Comparison of ENCODE assay signal across 7 mouse cellular contexts in genomic region chr1:131246433-131247395, GRCm38 (mm10). TPM values are rescaled to one million over a fixed set of nuclear protein-coding genes. Genes with fewer than 3 reads are reported as not detected.
DNase-seq lines count a peak whose midpoint lies in the region; ATAC-seq and TF ChIP-seq lines count a peak whose summit lies in the region.

No protein-coding gene starts in this region.

- peak; percentile 51 to 76; a peak in 3 of 4 replicates for TF ChIP-seq CTCF in CH12.LX (conservative IDR thresholded peaks at IDR 0.05 in 1 of 2, IDR thresholded peaks at IDR 0.05 in 1 of 2; ENCODE audit: low read depth in 2 of 2, low read length in 2 of 2)
- peak; percentile 68 for TF ChIP-seq CTCF in cortical plate, adult 2 months (IDR thresholded peaks at IDR 0.05; ENCODE audit: extremely low read depth, insufficient read depth, low read length)
- peak; percentile 73 for TF ChIP-seq CTCF in heart, postnatal 0 days (IDR thresholded peaks at IDR 0.05; ENCODE audit: low read depth)

- no peak overlapping the region for H3K4me3 ChIP-seq in CH12.LX (replicated peaks in 1 of 3; ENCODE audit: low read depth in 2 of 3, low read length in 2 of 3, poor library complexity in 1 of 3)
- no peak overlapping the region for H3K4me3 ChIP-seq in cortical plate, adult 2 months (ENCODE audit: insufficient read depth, low read length)
- peak overlapping the region; percentile 77 for H3K4me3 ChIP-seq in heart, postnatal 0 days (ENCODE audit: low read depth, low read length)
- H3K4me3 ChIP-seq in stomach, embryonic 16.5 days (replicated peaks; ENCODE audit: low read length) = no peak overlapping the region

- peaks cover 31% of the 10 kb centered on the region for H3K27me3 ChIP-seq in CH12.LX (replicated peaks)
- H3K27me3 ChIP-seq in heart, postnatal 0 days (ENCODE audit: control insufficient read depth, insufficient read depth, low read length) = peaks cover 11% of the 10 kb centered on the region; the same call in 1 of the 2 replicates
- H3K27me3 ChIP-seq in stomach, embryonic 16.5 days (ENCODE audit: control insufficient read depth, insufficient read depth, low read length) = 0 out of 2 replicates have a peak, but pooled peaks cover 9% of the 10 kb centered on the region

- peak; percentile 47 for ATAC-seq in heart, postnatal 0 days (ENCODE audit: insufficient read depth, low read depth)
- ATAC-seq in stomach, embryonic 16.5 days (ENCODE audit: insufficient read depth, low FRiP score) = no peak

- H3K9ac ChIP-seq in CH12.LX (ENCODE audit: insufficient read depth, low read depth) = no peak overlapping the region
- H3K9ac ChIP-seq in heart, postnatal 0 days (replicated peaks; ENCODE audit: low read depth, low read length) = peak overlapping the region; percentile 32; the same call in 1 of the 2 replicates
- H3K9ac ChIP-seq in stomach, embryonic 16.5 days (ENCODE audit: low read length) = peak overlapping the region; percentile 64

- WGBS in heart, postnatal 0 days = 1% methylated on average over 7 of the region's 7 CpGs
- 10% methylated on average over 7 of the region's 7 CpGs for WGBS in stomach, embryonic 16.5 days

- peak; percentile 64 for TF ChIP-seq RAD21 in CH12.LX (IDR thresholded peaks at IDR 0.05; ENCODE audit: low read depth, low read length)

- H3K9me3 ChIP-seq in CH12.LX (replicated peaks; ENCODE audit: low read length) = peaks cover 2% of the 10 kb centered on the region
- H3K9me3 ChIP-seq in heart, postnatal 0 days (replicated peaks; ENCODE audit: control insufficient read depth, low read length) = no peaks in the 10 kb centered on the region
- no peaks in the 10 kb centered on the region for H3K9me3 ChIP-seq in stomach, embryonic 16.5 days (replicated peaks; ENCODE audit: control insufficient read depth, low read length)

- H3K27ac ChIP-seq in CH12.LX (ENCODE audit: insufficient read depth, low read depth) = no peak overlapping the region
- H3K27ac ChIP-seq in cortical plate, adult 2 months (ENCODE audit: insufficient read depth, low read length) = no peak overlapping the region
- H3K27ac ChIP-seq in heart, postnatal 0 days (ENCODE audit: low read depth) = no peak overlapping the region
- 0 out of 2 replicates have a peak overlapping the region, but pooled peaks have one; percentile 30 for H3K27ac ChIP-seq in stomach, embryonic 16.5 days (ENCODE audit: low read length)

- TF ChIP-seq EP300 in CH12.LX (IDR thresholded peaks at IDR 0.05; ENCODE audit: low read length) = no peak
- peak; percentile 22; the same call in 1 of the 2 replicates for TF ChIP-seq EP300 in heart, postnatal 0 days (IDR thresholded peaks at IDR 0.05; ENCODE audit: low read depth)

- H3K4me1 ChIP-seq in CH12.LX (ENCODE audit: control insufficient read depth in 1 of 2, insufficient read depth in 2 of 2) = peaks cover 4 to 17% of the 10 kb centered on the region in 2 experiments
- peaks cover 1% of the 10 kb centered on the region; the same call in 1 of the 2 replicates for H3K4me1 ChIP-seq in cortical plate, adult 2 months (ENCODE audit: control insufficient read depth, insufficient read depth, low read length)
- peaks cover 6% of the 10 kb centered on the region; the same call in 1 of the 2 replicates for H3K4me1 ChIP-seq in heart, postnatal 0 days (ENCODE audit: control insufficient read depth, insufficient read depth)
- peaks cover 26% of the 10 kb centered on the region for H3K4me1 ChIP-seq in stomach, embryonic 16.5 days (ENCODE audit: control insufficient read depth, insufficient read depth, low read length)

- dilution Hi-C loops in CH12.LX (cut with MboI; ENCODE audit: extremely low pct_ligation_motif_present, extremely low pct_unique_long_range_greater_than_20kb, low sequenced_read_pairs) = no loop called here

- DNase-seq in 416B (ENCODE audit: low read depth) (peak; percentile 61), CH12.LX (ENCODE audit: extremely low read depth) (no peak)
- DNase-seq in heart, postnatal 0 days (ENCODE audit: low spot score) = peak; percentile 72
- DNase-seq in layer of hippocampus, adult 9-11 months = peak; percentile 42
- peak; percentile 77 for DNase-seq in lung, postnatal 36 days

- no peaks in the 10 kb centered on the region for H3K36me3 ChIP-seq in CH12.LX (replicated peaks in 1 of 2; ENCODE audit: control insufficient read depth in 1 of 2, insufficient read depth in 1 of 2, low read length in 1 of 2)
- no peaks in the 10 kb centered on the region for H3K36me3 ChIP-seq in heart, postnatal 0 days (replicated peaks; ENCODE audit: control insufficient read depth, insufficient read depth, low read length)
- H3K36me3 ChIP-seq in stomach, embryonic 16.5 days (ENCODE audit: control insufficient read depth, insufficient read depth, low read length) = no peaks in the 10 kb centered on the region

- H3K79me2 ChIP-seq in CH12.LX (replicated peaks; ENCODE audit: control insufficient read depth, extremely low read depth, insufficient read depth, poor library complexity, severe bottlenecking) = no peaks in the 10 kb centered on the region

- in situ Hi-C loops in CH12.LX (cut with MboI; ENCODE audit: low pct_ligation_motif_present, low pct_unique_long_range_greater_than_20kb, low sequenced_read_pairs) = no loop called here

- H3K4me2 ChIP-seq in CH12.LX (ENCODE audit: insufficient read depth, low read depth, poor library complexity, severe bottlenecking) = no peak overlapping the region
- peak overlapping the region; percentile 99 for H3K4me2 ChIP-seq in heart, postnatal 0 days (ENCODE audit: low read depth, low read length)
- H3K4me2 ChIP-seq in stomach, embryonic 16.5 days (ENCODE audit: low read depth, low read length) = peak overlapping the region; percentile 97

- no peak for TF ChIP-seq POLR2A in CH12.LX (IDR thresholded peaks at IDR 0.05; ENCODE audit: low read depth, low read length)
- TF ChIP-seq POLR2A in cortical plate, adult 2 months (IDR thresholded peaks at IDR 0.05; ENCODE audit: extremely low read depth, insufficient read depth, low read length) = no peak

TF ChIP-seq in CH12.LX, 34 proteins besides CTCF, POLR2A, EP300 and RAD21:
- TF ChIP-seq MEF2A (IDR thresholded peaks at IDR 0.05; ENCODE audit: borderline replicate concordance, low read depth, low read length) (peak; percentile 60; the same call in 1 of the 2 replicates), MXI1 (IDR thresholded peaks at IDR 0.05; ENCODE audit: low read depth, low read length) (no peak), IRF4 (IDR thresholded peaks at IDR 0.05; ENCODE audit: low read depth, low read length) (peak; percentile 50; the same call in 1 of the 2 replicates), E2F4 (IDR thresholded peaks at IDR 0.05; ENCODE audit: insufficient replicate concordance, low read depth, low read length) (no peak), POLR2AphosphoS2 (IDR thresholded peaks at IDR 0.05; ENCODE audit: low read depth, low read length) (no peak), MAZ (IDR thresholded peaks at IDR 0.05; ENCODE audit: low read depth, low read length) (no peak), MYC (IDR thresholded peaks at IDR 0.05; ENCODE audit: low read depth, low read length) (no peak), NRF1 (IDR thresholded peaks at IDR 0.05; ENCODE audit: low read depth, low read length) (no peak), ZMIZ1 (IDR thresholded peaks at IDR 0.05; ENCODE audit: low read depth, low read length) (no peak), SMC3 (IDR thresholded peaks at IDR 0.05; ENCODE audit: low read depth, low read length) (peak; percentile 59), MAFK (IDR thresholded peaks at IDR 0.05; ENCODE audit: insufficient replicate concordance, low read length) (no peak)

RNA-seq across cellular contexts. Expression of gene Rassf5, which starts 1.7 kb away (rescaled TPM):
- 11.2 and 11.5 TPM in 2 replicates for total RNA-seq in CH12.LX (2012; rRNA removed)
- total RNA-seq in CH12.LX (2014; rRNA removed) = 16.3 and 18.4 TPM in 2 replicates
- polyA plus RNA-seq in CH12.LX (2012; ENCODE audit: insufficient read length, low read depth) = 29.7 and 32.1 TPM in 2 replicates
- polyA plus RNA-seq in cortical plate, adult 2 months (2012; rRNA removed) = 14.7 TPM in 2 replicates
- total RNA-seq in heart, postnatal 0 days (2014; rRNA removed; ENCODE audit: low replicate concordance) = 3.3 and 23.4 TPM in 2 replicates
- polyA plus RNA-seq in heart, postnatal 0 days (2015; fragmentation: Nextera tagmentation; extraction: Ambion mirVana) = 2.9 and 3.3 TPM in 2 replicates
- polyA plus RNA-seq in stomach, embryonic 16.5 days (2015; fragmentation: Nextera tagmentation; extraction: Ambion mirVana) = 7.0 and 7.1 TPM in 2 replicates

RNA-seq across cellular contexts. Expression of gene Ikbke, which starts 32.7 kb away (rescaled TPM):
- total RNA-seq in CH12.LX (2012; rRNA removed) (31.6 and 43.8 TPM in 2 replicates), CH12.LX (2014; rRNA removed) (11.6 and 14.0 TPM in 2 replicates)
- polyA plus RNA-seq in CH12.LX (2012; ENCODE audit: insufficient read length, low read depth) = 29.5 and 33.1 TPM in 2 replicates
- polyA plus RNA-seq in cortical plate, adult 2 months (2012; rRNA removed) = 1.7 and 1.9 TPM in 2 replicates
- total RNA-seq in heart, postnatal 0 days (2014; rRNA removed; ENCODE audit: low replicate concordance) = 2.6 and 6.2 TPM in 2 replicates
- 1.3 and 1.5 TPM in 2 replicates for polyA plus RNA-seq in heart, postnatal 0 days (2015; fragmentation: Nextera tagmentation; extraction: Ambion mirVana)
- polyA plus RNA-seq in stomach, embryonic 16.5 days (2015; fragmentation: Nextera tagmentation; extraction: Ambion mirVana) = 8.1 and 8.5 TPM in 2 replicates
